Mouse (Mus musculus): Measurements from ENCODE around the gene Unc13d. TPM values are rescaled to one million over a fixed set of nuclear protein-coding genes. Genes with fewer than 3 reads are reported as not detected.
A peak's percentile ranks its signal among the peaks of the same experiment; 100 is the strongest.

The Unc13d gene
- polyA plus RNA-seq, 1 experiment, result 2.4 TPM

DNA sequence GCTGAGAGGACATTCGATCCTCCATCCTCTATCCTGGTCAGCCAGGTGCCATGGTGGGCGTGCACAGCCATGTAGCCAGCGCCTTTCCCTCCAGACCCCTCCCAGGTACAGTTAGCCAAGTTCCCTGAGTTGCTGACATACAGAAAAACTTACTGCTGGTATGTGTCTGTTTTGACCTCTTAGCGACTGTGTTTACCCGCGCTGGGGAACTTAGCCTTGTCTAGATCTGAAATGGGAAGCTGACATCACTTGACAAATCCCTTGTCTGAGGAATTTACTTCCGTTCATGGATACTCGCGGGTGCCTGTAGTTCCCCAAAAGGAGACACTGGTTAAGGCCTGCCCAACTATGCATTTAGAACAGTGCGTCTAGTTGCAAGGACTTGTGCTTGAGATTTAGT, 32.8 kb upstream of the Unc13d start:
- Histone ChIP-seq H3K27me3 (replicated peaks; ENCODE audit: control insufficient read depth, insufficient read depth, low read length) (no peaks in the 10 kb centered on the region), H3K36me3 (ENCODE audit: control insufficient read depth, insufficient read depth, low read length) (peaks cover 2% of the 10 kb centered on the region; the same call in 1 of the 2 replicates), H3K27ac (ENCODE audit: insufficient read depth, low read depth, low read length) (peak overlapping the region; percentile 91), H3K4me1 (ENCODE audit: control insufficient read depth, insufficient read depth, low read length) (peaks cover 21% of the 10 kb centered on the region; the same call in 1 of the 2 replicates), H3K4me3 (ENCODE audit: insufficient read depth, low read depth, low read length) (peak overlapping the region; percentile 90)
- WGBS, result 11% methylated on average over 10 of the region's 10 CpGs
- TF ChIP-seq CTCF (conservative IDR thresholded peaks at IDR 0.05; ENCODE audit: insufficient read depth, insufficient read length, low read depth, low read length), result no peak
- TF ChIP-seq POLR2A (IDR thresholded peaks at IDR 0.05; ENCODE audit: low read depth, low read length), result no peak
- DNase-seq, result peak; percentile 72

DNA sequence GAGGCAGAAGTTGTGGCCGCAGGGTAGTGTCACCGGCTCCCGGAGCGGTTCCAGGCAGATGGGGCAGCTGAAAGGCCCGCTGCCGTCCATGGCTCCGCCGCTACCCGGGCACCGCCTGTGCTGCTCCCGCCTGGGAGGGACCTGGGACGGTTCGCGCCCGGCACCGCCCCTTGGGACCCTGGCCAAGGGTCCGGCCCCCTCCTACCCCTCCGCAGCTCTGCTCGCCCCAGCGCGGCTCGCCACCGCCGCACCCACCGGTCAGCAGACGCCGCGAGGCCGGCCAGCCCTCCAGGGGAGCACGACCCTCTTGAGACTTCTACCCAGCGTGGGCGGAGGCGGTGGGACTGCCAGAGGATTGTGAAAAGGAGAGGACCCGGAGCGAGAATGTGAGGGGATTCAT, 32.4 kb upstream of the Unc13d start:
- Histone ChIP-seq H3K27ac (ENCODE audit: insufficient read depth, low read depth, low read length) (peak overlapping the region; percentile 91), H3K4me1 (ENCODE audit: control insufficient read depth, insufficient read depth, low read length) (peaks cover 23% of the 10 kb centered on the region; the same call in 1 of the 2 replicates), H3K36me3 (ENCODE audit: control insufficient read depth, insufficient read depth, low read length) (peaks cover 2% of the 10 kb centered on the region; the same call in 1 of the 2 replicates), H3K27me3 (replicated peaks; ENCODE audit: control insufficient read depth, insufficient read depth, low read length) (no peaks in the 10 kb centered on the region), H3K4me3 (ENCODE audit: insufficient read depth, low read depth, low read length) (peak overlapping the region; percentile 90)
- TF ChIP-seq POLR2A (IDR thresholded peaks at IDR 0.05; ENCODE audit: low read depth, low read length) (peak; percentile 82), CTCF (conservative IDR thresholded peaks at IDR 0.05; ENCODE audit: insufficient read depth, insufficient read length, low read depth, low read length) (no peak)
- DNase-seq, result peak; percentile 93
- WGBS, result 1% methylated on average over 35 of the region's 35 CpGs

DNA sequence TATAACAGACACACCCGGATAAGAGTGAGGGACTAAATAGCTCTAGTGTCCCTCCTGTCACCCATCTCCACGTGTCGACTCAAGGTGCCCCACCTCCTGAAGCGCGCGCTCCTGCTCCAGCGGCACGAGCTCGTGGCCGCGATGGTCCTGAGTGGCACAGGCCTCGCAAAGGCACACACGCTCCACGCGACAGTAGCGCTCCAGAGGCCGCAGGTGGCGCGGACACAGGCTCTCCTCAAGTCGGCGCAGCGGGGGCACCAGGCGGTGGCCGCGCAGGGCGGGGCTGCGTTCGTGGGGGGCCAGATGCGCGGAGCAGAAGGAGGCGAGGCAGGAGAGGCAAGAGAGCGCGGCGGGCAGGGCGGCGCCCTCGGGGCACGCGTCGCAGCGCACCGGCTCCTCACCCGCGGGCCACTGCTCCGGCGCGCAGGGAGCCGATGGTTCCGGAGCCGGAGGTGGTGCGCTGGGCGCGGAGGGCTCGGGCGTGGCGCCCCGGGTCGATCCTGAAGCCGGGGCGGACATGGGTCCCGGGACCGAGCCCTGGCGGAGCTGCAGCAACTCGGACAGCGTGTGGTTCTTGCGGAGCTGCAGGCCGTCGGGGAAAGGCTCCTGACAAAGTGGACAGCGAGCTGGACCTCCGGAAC, 31.8 kb upstream of the Unc13d start:
- under 1% methylated on average over 67 of the region's 70 CpGs for WGBS
- DNase-seq, result peak; percentile 62
- Histone ChIP-seq H3K27me3 (replicated peaks; ENCODE audit: control insufficient read depth, insufficient read depth, low read length) (no peaks in the 10 kb centered on the region), H3K4me3 (ENCODE audit: insufficient read depth, low read depth, low read length) (peak overlapping the region; percentile 90), H3K36me3 (ENCODE audit: control insufficient read depth, insufficient read depth, low read length) (peaks cover 2% of the 10 kb centered on the region; the same call in 1 of the 2 replicates), H3K4me1 (ENCODE audit: control insufficient read depth, insufficient read depth, low read length) (peaks cover 26% of the 10 kb centered on the region; the same call in 1 of the 2 replicates), H3K27ac (ENCODE audit: insufficient read depth, low read depth, low read length) (peak overlapping the region; percentile 91)
- TF ChIP-seq CTCF (conservative IDR thresholded peaks at IDR 0.05; ENCODE audit: insufficient read depth, insufficient read length, low read depth, low read length), result 0 out of 2 replicates have a peak, but pooled peaks have one; percentile 2
- peak; percentile 19 for TF ChIP-seq POLR2A (IDR thresholded peaks at IDR 0.05; ENCODE audit: low read depth, low read length)

DNA sequence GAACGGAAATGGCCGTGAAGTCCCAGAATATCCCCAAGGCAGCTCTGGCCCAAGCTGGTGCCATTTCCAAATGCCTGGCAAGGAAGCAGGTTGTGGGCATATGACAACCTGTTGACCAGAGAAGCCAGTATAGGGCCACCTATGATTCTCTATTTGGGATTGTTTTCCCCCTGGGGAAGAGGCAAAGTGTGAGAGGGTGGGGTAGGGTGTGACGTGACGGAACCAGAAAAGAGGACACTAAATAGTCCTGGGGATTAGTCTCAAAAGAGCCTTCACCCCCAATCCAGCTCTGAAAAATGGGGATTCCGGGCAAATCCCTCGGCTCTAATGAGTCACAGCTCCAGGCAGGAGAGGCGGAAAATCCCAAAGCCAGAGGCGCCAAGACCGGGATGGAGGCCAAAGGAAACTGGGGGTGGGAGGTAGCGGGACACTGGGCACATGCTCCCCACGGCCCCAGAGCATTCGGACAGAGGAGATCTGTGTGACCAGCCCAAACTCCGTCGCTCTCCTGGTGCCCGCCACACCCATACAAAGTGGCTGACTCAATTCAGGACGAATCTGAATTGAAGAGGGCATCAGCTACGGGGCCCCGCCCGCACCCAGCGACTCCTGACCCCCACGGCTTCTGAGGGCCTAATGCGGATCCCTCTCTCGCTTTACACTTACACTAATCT, 30.8 kb upstream of the Unc13d start:
- peak; percentile 86 for DNase-seq
- 9% methylated on average over 23 of the region's 23 CpGs for WGBS
- peak; percentile 53 for TF ChIP-seq POLR2A (IDR thresholded peaks at IDR 0.05; ENCODE audit: low read depth, low read length)
- TF ChIP-seq CTCF (conservative IDR thresholded peaks at IDR 0.05; ENCODE audit: insufficient read depth, insufficient read length, low read depth, low read length), result no peak
- peak overlapping the region; percentile 91 for H3K27ac ChIP-seq (ENCODE audit: insufficient read depth, low read depth, low read length)
- peaks cover 2% of the 10 kb centered on the region; the same call in 1 of the 2 replicates for H3K36me3 ChIP-seq (ENCODE audit: control insufficient read depth, insufficient read depth, low read length)
- peaks cover 32% of the 10 kb centered on the region for H3K4me1 ChIP-seq (ENCODE audit: control insufficient read depth, insufficient read depth, low read length)
- peak overlapping the region; percentile 90 for H3K4me3 ChIP-seq (ENCODE audit: insufficient read depth, low read depth, low read length)
- H3K27me3 ChIP-seq (replicated peaks; ENCODE audit: control insufficient read depth, insufficient read depth, low read length), result no peaks in the 10 kb centered on the region

DNA sequence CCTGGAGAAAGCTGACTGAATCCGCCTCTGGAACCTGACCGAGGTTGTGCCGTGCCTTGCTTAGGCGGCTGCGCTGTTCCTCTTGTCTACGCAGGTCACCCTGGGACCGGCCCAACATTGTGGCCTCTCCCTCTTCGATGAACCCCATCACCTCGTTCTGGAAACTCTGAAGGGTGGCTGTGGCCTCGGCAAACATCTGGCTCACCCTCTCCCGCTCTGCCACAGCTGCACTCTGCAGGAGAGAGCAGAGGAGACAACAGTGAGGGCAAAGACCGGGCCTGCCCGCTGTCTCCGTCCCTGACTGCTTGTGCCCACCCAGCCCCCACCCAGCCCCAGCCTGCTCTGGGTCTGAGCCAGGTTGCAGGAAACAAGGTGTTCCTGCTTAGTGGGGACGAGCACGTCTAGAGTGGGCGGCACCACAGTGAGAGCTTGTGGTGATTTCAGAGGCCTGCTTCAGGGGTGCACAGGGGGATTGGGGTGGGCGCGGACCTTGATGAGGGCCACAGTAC, 30.1 kb upstream of the Unc13d start:
- Histone ChIP-seq H3K4me3 (ENCODE audit: insufficient read depth, low read depth, low read length) (peak overlapping the region; percentile 90), H3K36me3 (ENCODE audit: control insufficient read depth, insufficient read depth, low read length) (peaks cover 2% of the 10 kb centered on the region; the same call in 1 of the 2 replicates), H3K27me3 (replicated peaks; ENCODE audit: control insufficient read depth, insufficient read depth, low read length) (no peaks in the 10 kb centered on the region), H3K27ac (ENCODE audit: insufficient read depth, low read depth, low read length) (peak overlapping the region; percentile 91), H3K4me1 (ENCODE audit: control insufficient read depth, insufficient read depth, low read length) (peaks cover 39% of the 10 kb centered on the region)
- TF ChIP-seq POLR2A (IDR thresholded peaks at IDR 0.05; ENCODE audit: low read depth, low read length) (no peak), CTCF (conservative IDR thresholded peaks at IDR 0.05; ENCODE audit: insufficient read depth, insufficient read length, low read depth, low read length) (no peak)
- DNase-seq, result peak; percentile 75
- 29% methylated on average over 19 of the region's 19 CpGs for WGBS

DNA sequence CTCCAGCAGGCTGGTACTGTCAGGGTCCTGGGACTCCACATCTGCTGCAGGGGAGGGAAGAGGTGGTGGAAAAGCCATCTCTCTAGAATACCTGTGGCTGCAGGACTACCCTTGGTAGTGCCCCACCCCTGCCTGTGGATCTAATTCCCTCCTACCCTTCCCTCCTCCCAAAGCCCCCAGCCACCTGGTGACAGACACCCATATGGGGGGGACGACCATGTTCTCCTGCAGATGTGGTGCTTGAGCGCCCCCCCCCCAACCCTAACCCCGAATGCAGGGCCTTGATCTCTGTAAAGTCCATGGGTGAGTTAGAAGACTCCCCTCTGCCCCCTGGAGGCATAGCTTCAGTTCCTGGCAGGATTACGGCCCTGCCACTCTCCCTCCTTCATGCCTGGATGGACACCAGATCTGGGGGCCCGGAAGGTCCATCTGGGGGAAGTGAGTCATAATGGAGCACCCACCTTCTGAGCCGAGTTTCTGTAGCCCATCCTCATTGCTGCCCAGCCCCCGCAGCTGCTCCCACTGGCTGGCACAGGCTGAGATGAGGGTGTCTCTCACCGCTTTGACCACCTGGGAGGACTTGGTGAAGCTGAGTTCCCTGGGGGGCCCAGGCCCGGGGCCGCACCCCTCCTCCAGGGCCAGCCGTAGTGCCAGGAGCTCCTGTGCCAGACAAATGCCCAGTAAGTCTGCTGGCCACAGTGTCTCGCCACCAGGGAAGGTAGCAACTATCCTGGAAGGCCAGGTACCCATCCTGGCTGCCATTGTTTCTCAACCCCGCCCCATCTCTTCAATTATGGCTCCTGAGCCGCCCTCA, 29.4 kb upstream of the Unc13d start:
- peak overlapping the region; percentile 90 for H3K4me3 ChIP-seq (ENCODE audit: insufficient read depth, low read depth, low read length)

More for the DNA sequence above, 29.4 kb upstream of the Unc13d start:
- WGBS, result 30% methylated on average over 14 of the region's 14 CpGs
- peaks cover 43% of the 10 kb centered on the region for H3K4me1 ChIP-seq (ENCODE audit: control insufficient read depth, insufficient read depth, low read length)
- TF ChIP-seq CTCF (conservative IDR thresholded peaks at IDR 0.05; ENCODE audit: insufficient read depth, insufficient read length, low read depth, low read length) (peak; percentile 35; the same call in 1 of the 2 replicates), POLR2A (IDR thresholded peaks at IDR 0.05; ENCODE audit: low read depth, low read length) (no peak)
- H3K36me3 ChIP-seq (ENCODE audit: control insufficient read depth, insufficient read depth, low read length), result peaks cover 2% of the 10 kb centered on the region; the same call in 1 of the 2 replicates
- peak overlapping the region; percentile 91 for H3K27ac ChIP-seq (ENCODE audit: insufficient read depth, low read depth, low read length)
- DNase-seq, result peak; percentile 56
- no peaks in the 10 kb centered on the region for H3K27me3 ChIP-seq (replicated peaks; ENCODE audit: control insufficient read depth, insufficient read depth, low read length)
